Comparison of ENCODE assay signal across 30 mouse cellular contexts in genomic region chr9:29881614-29882013, GRCm38 (mm10).
DNase-seq lines count a peak whose midpoint lies in the region; ATAC-seq and TF ChIP-seq lines count a peak whose summit lies in the region.
"Had no signal": no experiment of that assay in that cellular context is flagged by ENCODE, and none has a peak within 500 bp of the region (broad histone marks: within the 10 kb centered on the region; RNA-seq: fewer than 3 reads in every experiment).

No protein-coding gene starts in this region.

- no peaks in the 10 kb centered on the region for H3K27me3 ChIP-seq in hindbrain, embryonic 16.5 days (replicated peaks; ENCODE audit: control insufficient read depth, insufficient read depth, low read length)
- H3K27me3 ChIP-seq in hindbrain, embryonic 12.5 days = no peaks in the 10 kb centered on the region
- no peaks in the 10 kb centered on the region for H3K27me3 ChIP-seq in kidney, postnatal 0 days (ENCODE audit: insufficient read depth, low read length)
- no peaks in the 10 kb centered on the region; the same call in 1 of the 2 replicates for H3K27me3 ChIP-seq in heart, embryonic 12.5 days (replicated peaks)
- H3K27me3 ChIP-seq: embryonic facial prominence, embryonic 12.5 days; heart, embryonic 13.5 days; intestine, embryonic 15.5 days; limb, embryonic 13.5 days; lung, embryonic 15.5 days; stomach, embryonic 15.5 days had no signal

- ATAC-seq in hindbrain, embryonic 16.5 days = 0 out of 2 replicates have a peak, but pooled peaks have one; percentile 44
- no peak for ATAC-seq in hindbrain, embryonic 12.5 days (ENCODE audit: low FRiP score)
- peak; percentile 76; the same call in 1 of the 2 replicates for ATAC-seq in kidney, postnatal 0 days (replicated peaks; ENCODE audit: low FRiP score, low read depth)
- ATAC-seq in heart, embryonic 12.5 days (ENCODE audit: insufficient number of reproducible peaks, low FRiP score) = no peak
- ATAC-seq: forebrain, embryonic 14.5 days; hindbrain, postnatal 0 days; intestine, embryonic 15.5 days had no signal

- H3K9ac ChIP-seq in hindbrain, embryonic 16.5 days (ENCODE audit: low read depth, low read length) = no peak overlapping the region
- no peak overlapping the region for H3K9ac ChIP-seq in hindbrain, embryonic 12.5 days
- H3K9ac ChIP-seq in kidney, postnatal 0 days (ENCODE audit: low read depth, low read length) = no peak overlapping the region
- H3K9ac ChIP-seq in heart, embryonic 12.5 days = no peak overlapping the region
- H3K9ac ChIP-seq: embryonic facial prominence, embryonic 12.5 days; heart, embryonic 13.5 days; intestine, embryonic 15.5 days; limb, embryonic 13.5 days; lung, embryonic 15.5 days; stomach, embryonic 15.5 days had no signal

- TF ChIP-seq CTCF in kidney, postnatal 0 days (IDR thresholded peaks at IDR 0.05; ENCODE audit: low read depth) = no peak

- no peak overlapping the region for H3K4me2 ChIP-seq in hindbrain, embryonic 16.5 days (ENCODE audit: low read length)
- no peak overlapping the region for H3K4me2 ChIP-seq in hindbrain, embryonic 12.5 days (replicated peaks)
- no peak overlapping the region for H3K4me2 ChIP-seq in kidney, postnatal 0 days (ENCODE audit: low read length)
- H3K4me2 ChIP-seq in heart, embryonic 12.5 days = no peak overlapping the region
- H3K4me2 ChIP-seq: embryonic facial prominence, embryonic 12.5 days; heart, embryonic 13.5 days; intestine, embryonic 15.5 days; limb, embryonic 13.5 days; liver, embryonic 11.5 days; lung, embryonic 15.5 days; midbrain, embryonic 11.5 days; stomach, embryonic 15.5 days had no signal

- peaks cover 4% of the 10 kb centered on the region; the same call in 1 of the 2 replicates for H3K9me3 ChIP-seq in hindbrain, embryonic 16.5 days (ENCODE audit: control insufficient read depth, low read length)
- H3K9me3 ChIP-seq in hindbrain, embryonic 12.5 days (replicated peaks) = no peaks in the 10 kb centered on the region
- no peaks in the 10 kb centered on the region for H3K9me3 ChIP-seq in kidney, postnatal 0 days (replicated peaks; ENCODE audit: low read length)
- H3K9me3 ChIP-seq in heart, embryonic 12.5 days (replicated peaks) = 0 out of 2 replicates have a peak, but pooled peaks cover 3% of the 10 kb centered on the region
- H3K9me3 ChIP-seq: embryonic facial prominence, embryonic 12.5 days; heart, embryonic 13.5 days; intestine, embryonic 15.5 days; limb, embryonic 13.5 days; lung, embryonic 15.5 days; stomach, embryonic 15.5 days had no signal

- no peaks in the 10 kb centered on the region for H3K36me3 ChIP-seq in hindbrain, embryonic 16.5 days (ENCODE audit: control insufficient read depth, insufficient read depth, low read length)
- H3K36me3 ChIP-seq in hindbrain, embryonic 12.5 days = no peaks in the 10 kb centered on the region
- no peaks in the 10 kb centered on the region for H3K36me3 ChIP-seq in kidney, postnatal 0 days (ENCODE audit: insufficient read depth, low read length)
- H3K36me3 ChIP-seq in heart, embryonic 12.5 days = no peaks in the 10 kb centered on the region
- H3K36me3 ChIP-seq: embryonic facial prominence, embryonic 12.5 days; G1E; heart, embryonic 13.5 days; hindbrain, embryonic 10.5 days; intestine, embryonic 15.5 days; limb, embryonic 13.5 days; lung, embryonic 15.5 days; stomach, embryonic 15.5 days had no signal

- DNase-seq in kidney, adult 8-10 months = peak; percentile 7 to 24
- peak; percentile 31 for DNase-seq in kidney, postnatal 0 days (ENCODE audit: low spot score)
- DNase-seq in adrenal gland, postnatal 36 days = no peak
- no peak for DNase-seq in thymus, postnatal 10 days (ENCODE audit: low spot score in 2 of 2)
- DNase-seq: adrenal gland, adult 8-10 months; cerebellum, adult 11 months; cerebellum, adult 9-10 months; cerebellum, postnatal 36 days; gastrocnemius, adult 2 months; gastrocnemius, postnatal 36 days; heart, adult 2 months; heart, postnatal 10 days; right cerebral cortex, postnatal 25 days; thymus, postnatal 14 days had no signal

- H3K4me3 ChIP-seq in hindbrain, embryonic 16.5 days (ENCODE audit: low read length) = no peak overlapping the region
- no peak overlapping the region for H3K4me3 ChIP-seq in hindbrain, embryonic 12.5 days
- no peak overlapping the region for H3K4me3 ChIP-seq in kidney, postnatal 0 days (replicated peaks; ENCODE audit: low read depth, low read length)
- no peak overlapping the region for H3K4me3 ChIP-seq in heart, embryonic 12.5 days
- H3K4me3 ChIP-seq: embryonic facial prominence, embryonic 12.5 days; gastrocnemius, adult 2 months; heart, adult 2 months; heart, embryonic 13.5 days; hindbrain, embryonic 10.5 days; intestine, embryonic 15.5 days; limb, embryonic 13.5 days; lung, embryonic 15.5 days; myocyte; stomach, embryonic 15.5 days had no signal

- WGBS in hindbrain, embryonic 16.5 days = 63% methylated on average over 5 of the region's 5 CpGs
- WGBS in hindbrain, embryonic 12.5 days = 79% methylated on average over 5 of the region's 5 CpGs
- 25% methylated on average over 5 of the region's 5 CpGs for WGBS in kidney, postnatal 0 days
- WGBS in heart, embryonic 12.5 days = 72% methylated on average over 5 of the region's 5 CpGs

- no peaks in the 10 kb centered on the region for H3K4me1 ChIP-seq in hindbrain, embryonic 16.5 days (ENCODE audit: control insufficient read depth, insufficient read depth, low read depth, low read length)
- H3K4me1 ChIP-seq in hindbrain, embryonic 12.5 days = no peaks in the 10 kb centered on the region
- H3K4me1 ChIP-seq in kidney, postnatal 0 days (replicated peaks; ENCODE audit: insufficient read depth, low read length) = no peaks in the 10 kb centered on the region
- H3K4me1 ChIP-seq in heart, embryonic 12.5 days (replicated peaks) = no peaks in the 10 kb centered on the region
- H3K4me1 ChIP-seq: embryonic facial prominence, embryonic 12.5 days; heart, embryonic 13.5 days; hindbrain, embryonic 10.5 days; intestine, embryonic 15.5 days; limb, embryonic 13.5 days; lung, embryonic 15.5 days; stomach, embryonic 15.5 days had no signal

- no peak overlapping the region for H3K27ac ChIP-seq in hindbrain, embryonic 16.5 days (ENCODE audit: low read depth, low read length)
- no peak overlapping the region for H3K27ac ChIP-seq in hindbrain, embryonic 12.5 days
- H3K27ac ChIP-seq in kidney, postnatal 0 days = no peak overlapping the region
- no peak overlapping the region for H3K27ac ChIP-seq in heart, embryonic 12.5 days (ENCODE audit: poor library complexity, severe bottlenecking)
- H3K27ac ChIP-seq: embryonic facial prominence, embryonic 12.5 days; gastrocnemius, adult 2 months; heart, adult 2 months; heart, embryonic 13.5 days; hindbrain, embryonic 10.5 days; hindbrain, postnatal 0 days; intestine, embryonic 15.5 days; limb, embryonic 13.5 days; lung, embryonic 15.5 days; stomach, embryonic 15.5 days had no signal

Comparison
In these comparisons a context has a peak if more than half of its experiments do, and no peak if none do; other contexts are left out.
1. ATAC-seq: peak in hindbrain, embryonic 16.5 days (single experiment) and kidney, postnatal 0 days (single experiment); none in hindbrain, embryonic 12.5 days (single experiment) and heart, embryonic 12.5 days (single experiment).
2. DNase-seq: peak in kidney, adult 8-10 months (2 of 2) and kidney, postnatal 0 days (single experiment); none in adrenal gland, postnatal 36 days (0 of 2) and thymus, postnatal 10 days (0 of 2).